Mouse (Mus musculus) forebrain, embryonic 16.5 days (tissue): ENCODE measurements at regions not wholly inside any gene's neighbourhood (a gene's known extent, or its start where the extent isn't known, plus 50 kb on each side); places are given as distances from the start of the nearest gene placed in this dataset.

Experiments
- ATAC-seq: fragments of 200-750 bp; cut with Nextera tagmentation; 2 replicates; pipeline ENCODE4 v1.8.0; 2017; ENCODE audit warnings: mild to moderate bottlenecking, moderate library complexity
- H3K27ac ChIP-seq: fragments of 300-500 bp; sonication (generic); 2 replicates; pipeline ENCODE4 v1.5.1; 2014; ENCODE audit warnings: low read length, control low read depth
- H3K27me3 ChIP-seq: fragments of 300-500 bp; sonication (generic); replicated peaks from 2 replicates; pipeline ENCODE4 v1.6.1; 2014; ENCODE audit warnings: low read length; ENCODE audit not compliant: control insufficient read depth, insufficient read depth
- H3K36me3 ChIP-seq: fragments of 300-500 bp; sonication (generic); 2 replicates; pipeline ENCODE4 v1.6.1; 2014; ENCODE audit not compliant: control insufficient read depth, insufficient read depth
- H3K4me1 ChIP-seq: fragments of 300-500 bp; sonication (generic); replicated peaks from 2 replicates; pipeline ENCODE4 v1.6.1; 2014; ENCODE audit warnings: low read length; ENCODE audit not compliant: control insufficient read depth, insufficient read depth
- H3K4me2 ChIP-seq: fragments of 300-500 bp; sonication (generic); 2 replicates; pipeline ENCODE4 v1.6.1; 2014; ENCODE audit warnings: mild to moderate bottlenecking, low read length, control low read depth
- H3K4me3 ChIP-seq: fragments of 300-500 bp; sonication (generic); replicated peaks from 2 replicates; pipeline ENCODE4 v1.5.1; 2014; ENCODE audit warnings: mild to moderate bottlenecking, low read length, control low read depth
- H3K9ac ChIP-seq: fragments of 300-500 bp; sonication (generic); replicated peaks from 2 replicates; pipeline ENCODE4 v1.6.1; 2014; ENCODE audit warnings: low read depth, low read length, control low read depth
- H3K9me3 ChIP-seq: fragments of 300-500 bp; sonication (generic); 2 replicates; pipeline ENCODE4 v1.6.1; 2016; ENCODE audit warnings: low read length; ENCODE audit not compliant: control insufficient read depth
- WGBS: fragments of 180-500 bp; shearing (Covaris S2); extraction: QIAGEN DNeasy Blood & Tissue Kit; methylation state at CpG from one replicate; pipeline ENCODE4 v1.1.7; 2014; 5-methylcytosine and 5-hydroxymethylcytosine counted together

- Histone ChIP-seq H3K27ac (0 out of 2 replicates have a peak overlapping the region, but pooled peaks have one; percentile 0), H3K27me3 (no peaks in the 10 kb centered on the region), H3K9ac (peak overlapping the region; percentile 47), H3K36me3 (no peaks in the 10 kb centered on the region), H3K4me1 (peaks cover 35% of the 10 kb centered on the region), H3K4me2 (peak overlapping the region; percentile 74), H3K9me3 (no peaks in the 10 kb centered on the region), H3K4me3 (peak overlapping the region; percentile 40)
- 1% methylated on average over 32 of the region's 32 CpGs for WGBS
- ATAC-seq: peak; percentile 56
Measured at GRCm38 (mm10) chr5:118331608-118332394, 86.8 kb downstream of the 2410131K14Rik start.

- H3K27me3 ChIP-seq: no peaks in the 10 kb centered on the region
- no peak overlapping the region for H3K9ac ChIP-seq
- peaks cover 16% of the 10 kb centered on the region for H3K4me1 ChIP-seq
- no peak overlapping the region for H3K4me2 ChIP-seq
- no peak overlapping the region for H3K4me3 ChIP-seq
- no peak for ATAC-seq
- H3K9me3 ChIP-seq: no peaks in the 10 kb centered on the region
- H3K27ac ChIP-seq: no peak overlapping the region
- no peaks in the 10 kb centered on the region for H3K36me3 ChIP-seq
- WGBS: 94% methylated on average over 2 of the region's 2 CpGs
Measured at GRCm38 (mm10) chr5:118334054-118334453, 89.0 kb downstream of the 2410131K14Rik start.

GRCm38 (mm10) chr5:118338186-118338585, 93.2 kb downstream of the 2410131K14Rik start:
- H3K4me1 ChIP-seq: peaks cover 9% of the 10 kb centered on the region
- no peak for ATAC-seq
- no peaks in the 10 kb centered on the region for H3K9me3 ChIP-seq
- WGBS: 79% methylated on average over 8 of the region's 8 CpGs
- H3K4me3 ChIP-seq: no peak overlapping the region
- no peak overlapping the region for H3K9ac ChIP-seq
- H3K36me3 ChIP-seq: no peaks in the 10 kb centered on the region
- H3K4me2 ChIP-seq: no peak overlapping the region
- no peaks in the 10 kb centered on the region for H3K27me3 ChIP-seq
- no peak overlapping the region for H3K27ac ChIP-seq

- Histone ChIP-seq H3K4me3 (no peak overlapping the region), H3K27ac (no peak overlapping the region), H3K36me3 (no peaks in the 10 kb centered on the region), H3K9me3 (no peaks in the 10 kb centered on the region), H3K4me2 (no peak overlapping the region), H3K27me3 (no peaks in the 10 kb centered on the region), H3K9ac (no peak overlapping the region), H3K4me1 (peaks cover 27% of the 10 kb centered on the region)
- 39% methylated on average over 22 of the region's 22 CpGs for WGBS
- peak; percentile 54; the same call in 1 of the 2 replicates for ATAC-seq
Measured at GRCm38 (mm10) chr5:118339676-118340661, 94.9 kb downstream of the 2410131K14Rik start.

GRCm38 (mm10) chr5:118343444-118344320, 98.7 kb downstream of the 2410131K14Rik start:
- Histone ChIP-seq H3K4me2 (peak overlapping the region; percentile 22), H3K36me3 (no peaks in the 10 kb centered on the region), H3K9ac (0 out of 2 replicates have a peak overlapping the region, but pooled peaks have one; percentile 22), H3K4me1 (peaks cover 32% of the 10 kb centered on the region), H3K4me3 (no peak overlapping the region), H3K27me3 (no peaks in the 10 kb centered on the region), H3K9me3 (no peaks in the 10 kb centered on the region), H3K27ac (peak overlapping the region; percentile 7)
- peak; percentile 41 for ATAC-seq
- 17% methylated on average over 19 of the region's 19 CpGs for WGBS

GRCm38 (mm10) chr5:118345226-118345625, 100.2 kb downstream of the 2410131K14Rik start:
- Histone ChIP-seq H3K4me3 (no peak overlapping the region), H3K9ac (no peak overlapping the region), H3K4me2 (no peak overlapping the region), H3K9me3 (no peaks in the 10 kb centered on the region), H3K27me3 (no peaks in the 10 kb centered on the region), H3K4me1 (peaks cover 26% of the 10 kb centered on the region), H3K27ac (no peak overlapping the region), H3K36me3 (no peaks in the 10 kb centered on the region)
- WGBS: 46% methylated on average over 3 of the region's 3 CpGs
- ATAC-seq: peak; percentile 26; the same call in 1 of the 2 replicates

GRCm38 (mm10) chr5:118349057-118349456, 104.0 kb downstream of the 2410131K14Rik start:
- H3K27me3 ChIP-seq: no peaks in the 10 kb centered on the region
- H3K4me2 ChIP-seq: no peak overlapping the region
- no peak overlapping the region for H3K4me3 ChIP-seq
- H3K4me1 ChIP-seq: peaks cover 13% of the 10 kb centered on the region
- H3K36me3 ChIP-seq: no peaks in the 10 kb centered on the region
- H3K9ac ChIP-seq: no peak overlapping the region
- ATAC-seq: no peak
- WGBS: 87% methylated on average over 3 of the region's 3 CpGs
- no peak overlapping the region for H3K27ac ChIP-seq
- no peaks in the 10 kb centered on the region for H3K9me3 ChIP-seq

- no peaks in the 10 kb centered on the region for H3K36me3 ChIP-seq
- 19% methylated on average over 1 of the region's 1 CpGs for WGBS
Measured at GRCm38 (mm10) chr5:118351301-118351700, 106.3 kb downstream of the 2410131K14Rik start.

More at GRCm38 (mm10) chr5:118351301-118351700, 106.3 kb downstream of the 2410131K14Rik start:
- Histone ChIP-seq H3K9ac (no peak overlapping the region), H3K4me1 (peaks cover 13% of the 10 kb centered on the region), H3K27ac (no peak overlapping the region), H3K9me3 (no peaks in the 10 kb centered on the region), H3K4me2 (no peak overlapping the region), H3K4me3 (no peak overlapping the region), H3K27me3 (no peaks in the 10 kb centered on the region)
- ATAC-seq: no peak
